Mouse (Mus musculus) olfactory bulb, adult 2 months (tissue): Measurements from ENCODE around the gene B4galt3. TPM values are rescaled to one million over a fixed set of nuclear protein-coding genes. Genes with fewer than 3 reads are reported as not detected.

Experiments
- H3K27ac ChIP-seq: fragments of 200-500 bp; 2 replicates; pipeline ENCODE4 v1.5.1; 2012; ENCODE audit warnings: low read depth, low read length; ENCODE audit not compliant: insufficient read depth
- H3K4me1 ChIP-seq: fragments of 200-500 bp; 2 replicates; pipeline ENCODE4 v1.6.1; 2012; ENCODE audit warnings: low read length; ENCODE audit not compliant: control insufficient read depth, insufficient read depth
- H3K4me3 ChIP-seq: fragments of 200-500 bp; 2 replicates; pipeline ENCODE4 v1.5.1; 2012; ENCODE audit warnings: mild to moderate bottlenecking, low read depth, low read length, moderate library complexity; ENCODE audit not compliant: insufficient read depth
- CTCF ChIP-seq: fragments of 200-500 bp; IDR thresholded peaks from 2 replicates; pipeline ENCODE4 v1.5.1; 2012; ENCODE audit warnings: low read depth, mild to moderate bottlenecking, low read length, moderate library complexity; ENCODE audit not compliant: insufficient read depth
- POLR2A ChIP-seq: fragments of 200-500 bp; IDR thresholded peaks from 2 replicates; pipeline ENCODE4 v1.6.1; 2012; ENCODE audit warnings: mild to moderate bottlenecking, low read depth, low read length, moderate library complexity; ENCODE audit not compliant: insufficient read depth
- WGBS: fragments of 180-500 bp; shearing (Covaris S2); methylation state at CpG from one replicate; pipeline ENCODE4 v1.1.7; 2018; 5-methylcytosine and 5-hydroxymethylcytosine counted together
- polyA plus RNA-seq: library from polyadenylated mRNA; stranded (reverse); fragments of >200 nt; gene quantifications from 2 replicates; pipeline ENCODE4 v1.2.4, GENCODE M21; 2012; ENCODE audit warnings: low replicate concordance; ENCODE audit not compliant: missing spikeins, insufficient read depth, insufficient read length

B4galt3 gene
- not detected in 2 replicates for polyA plus RNA-seq

- 2% methylated on average over 36 of the region's 36 CpGs for WGBS
- TF ChIP-seq CTCF (no peak), POLR2A (peak; percentile 98)
- Histone ChIP-seq H3K4me1 (peaks cover 8% of the 10 kb centered on the region), H3K27ac (peak within 1 kb of the TSS; percentile 65), H3K4me3 (peak within 1 kb of the TSS; percentile 60)
These were observed at the start of gene B4galt3 for GRCm38 (mm10) chr1:171269848-171270572. TSS of gene B4galt3 (plus strand) at chr1:171270328.

GRCm38 (mm10) chr1:171220871-171221270 is 49.3 kb upstream of the B4galt3 start:
- H3K27ac ChIP-seq, result no peak overlapping the region
- TF ChIP-seq POLR2A (no peak), CTCF (peak; percentile 38; the same call in 1 of the 2 replicates)
- H3K4me1 ChIP-seq, result peaks cover 14% of the 10 kb centered on the region
- H3K4me3 ChIP-seq, result peak overlapping the region; percentile 59
- WGBS, result 3% methylated on average over 10 of the region's 10 CpGs

- WGBS, result 3% methylated on average over 22 of the region's 22 CpGs
- 0 out of 2 replicates have a peak overlapping the region, but pooled peaks have one; percentile 1 for H3K27ac ChIP-seq
- TF ChIP-seq CTCF, result 0 out of 2 replicates have a peak, but pooled peaks have one; percentile 4
- no peak for TF ChIP-seq POLR2A
- H3K4me3 ChIP-seq, result peak overlapping the region; percentile 59
- peaks cover 14% of the 10 kb centered on the region for H3K4me1 ChIP-seq
These were observed 48.6 kb upstream of the B4galt3 start for GRCm38 (mm10) chr1:171221281-171222193.

- peak within 1 kb of the TSS; percentile 68; the same call in 1 of the 2 replicates for H3K27ac ChIP-seq
- peak within 1 kb of the TSS; percentile 59 for H3K4me3 ChIP-seq
- no peak; the same call in 1 of the 2 replicates for TF ChIP-seq CTCF
- TF ChIP-seq POLR2A, result no peak
- H3K4me1 ChIP-seq, result peaks cover 14% of the 10 kb centered on the region
- WGBS, result under 1% methylated on average over 28 of the region's 28 CpGs
These were observed 47.6 kb upstream of the B4galt3 start, which contains the start of gene Tomm40l for GRCm38 (mm10) chr1:171222238-171223155. TSS of gene Tomm40l (minus strand) at chr1:171222514.

GRCm38 (mm10) chr1:171223168-171223567 is 47.0 kb upstream of the B4galt3 start:
- Histone ChIP-seq H3K4me3 (peak overlapping the region; percentile 19; the same call in 1 of the 2 replicates), H3K27ac (no peak overlapping the region), H3K4me1 (peaks cover 14% of the 10 kb centered on the region)
- no peak for TF ChIP-seq CTCF
- no peak for TF ChIP-seq POLR2A
- 82% methylated on average over 6 of the region's 6 CpGs for WGBS

GRCm38 (mm10) chr1:171223796-171224195 is 46.3 kb upstream of the B4galt3 start:
- TF ChIP-seq CTCF, result no peak
- TF ChIP-seq POLR2A, result no peak
- 94% methylated on average over 2 of the region's 2 CpGs for WGBS
- no peak overlapping the region for H3K4me3 ChIP-seq

GRCm38 (mm10) chr1:171224857-171225256 is 45.3 kb upstream of the B4galt3 start, which contains the start of gene Apoa2:
TSS of gene Apoa2 (plus strand) at chr1:171225054.
- 84% methylated on average over 5 of the region's 5 CpGs for WGBS
- no peak within 1 kb of the TSS for H3K27ac ChIP-seq
- no peak within 1 kb of the TSS for H3K4me3 ChIP-seq
- TF ChIP-seq POLR2A, result no peak
- TF ChIP-seq CTCF, result no peak
- H3K4me1 ChIP-seq, result peaks cover 14% of the 10 kb centered on the region

More at GRCm38 (mm10) chr1:171223796-171224195, 46.3 kb upstream of the B4galt3 start:
- peaks cover 14% of the 10 kb centered on the region for H3K4me1 ChIP-seq
- H3K27ac ChIP-seq, result no peak overlapping the region

- TF ChIP-seq POLR2A, result no peak
- no peak for TF ChIP-seq CTCF
- 58% methylated on average over 4 of the region's 4 CpGs for WGBS
- H3K4me3 ChIP-seq, result no peak overlapping the region
- peaks cover under 1% of the 10 kb centered on the region; the same call in 1 of the 2 replicates for H3K4me1 ChIP-seq
- H3K27ac ChIP-seq, result no peak overlapping the region
These were observed 43.3 kb upstream of the B4galt3 start for GRCm38 (mm10) chr1:171226780-171227179.
